Mouse (Mus musculus) embryonic facial prominence, embryonic 15.5 days (tissue): ENCODE data around the gene Ank2. TPM values are rescaled to one million over a fixed set of nuclear protein-coding genes. Genes with fewer than 3 reads are reported as not detected.

ENCODE experiments used
- ATAC-seq: fragments of 200-750 bp; cut with Nextera tagmentation; 2 replicates; pipeline ENCODE4 v1.8.0; 2017; ENCODE audit warnings: low read depth, moderate TSS enrichment; ENCODE audit not compliant: insufficient number of reproducible peaks, low FRiP score, low TSS enrichment
- H3K27ac ChIP-seq: fragments of 300-500 bp; sonication (generic); replicated peaks from 2 replicates; pipeline ENCODE4 v1.5.1; 2015; ENCODE audit warnings: mild to moderate bottlenecking, inconsistent platforms
- H3K27me3 ChIP-seq: fragments of 300-500 bp; sonication (generic); 2 replicates; pipeline ENCODE4 v1.6.1; 2015; ENCODE audit warnings: inconsistent platforms
- H3K36me3 ChIP-seq: fragments of 300-500 bp; sonication (generic); 2 replicates; pipeline ENCODE4 v1.6.1; 2015; ENCODE audit warnings: mild to moderate bottlenecking, inconsistent platforms
- H3K4me1 ChIP-seq: fragments of 300-500 bp; sonication (generic); 2 replicates; pipeline ENCODE4 v1.6.1; 2015; ENCODE audit warnings: inconsistent platforms
- H3K4me2 ChIP-seq: fragments of 300-500 bp; sonication (generic); replicated peaks from 2 replicates; pipeline ENCODE4 v1.6.1; 2015; ENCODE audit warnings: mild to moderate bottlenecking, inconsistent platforms
- H3K4me3 ChIP-seq: fragments of 300-500 bp; sonication (generic); replicated peaks from 2 replicates; pipeline ENCODE4 v1.5.1; 2015; ENCODE audit warnings: mild to moderate bottlenecking, inconsistent platforms
- H3K9ac ChIP-seq: fragments of 300-500 bp; sonication (generic); 2 replicates; pipeline ENCODE4 v1.6.1; 2015; ENCODE audit warnings: inconsistent platforms
- H3K9me3 ChIP-seq: fragments of 300-500 bp; sonication (generic); replicated peaks from 2 replicates; pipeline ENCODE4 v1.6.1; 2016; ENCODE audit warnings: inconsistent platforms
- WGBS: fragments of 180-500 bp; shearing (Covaris S2); methylation state at CpG from one replicate; pipeline ENCODE4 v1.1.7; 2015; 5-methylcytosine and 5-hydroxymethylcytosine counted together
- polyA plus RNA-seq: library from polyadenylated mRNA; unstranded; fragments of >200 nt; fragmentation: Nextera tagmentation; extraction: Ambion mirVana; gene quantifications from 2 replicates; pipeline ENCODE4 v1.2.1, GENCODE M21; 2015

Ank2 gene
- polyA plus RNA-seq, 1 experiment from 2014 or later, result 32.4 TPM

- 77% methylated on average over 6 of the region's 6 CpGs for WGBS
- H3K27ac ChIP-seq, result no peak overlapping the region
- ATAC-seq, result no peak
- H3K36me3 ChIP-seq, result no peaks in the 10 kb centered on the region
- H3K27me3 ChIP-seq, result no peaks in the 10 kb centered on the region
- no peaks in the 10 kb centered on the region for H3K9me3 ChIP-seq
- H3K9ac ChIP-seq, result no peak overlapping the region
- H3K4me2 ChIP-seq, result no peak overlapping the region
- no peaks in the 10 kb centered on the region for H3K4me1 ChIP-seq
- no peak overlapping the region for H3K4me3 ChIP-seq
Measured at GRCm38 (mm10) chr3:127520300-127520699, 21.1 kb upstream of the Ank2 start.

DNA sequence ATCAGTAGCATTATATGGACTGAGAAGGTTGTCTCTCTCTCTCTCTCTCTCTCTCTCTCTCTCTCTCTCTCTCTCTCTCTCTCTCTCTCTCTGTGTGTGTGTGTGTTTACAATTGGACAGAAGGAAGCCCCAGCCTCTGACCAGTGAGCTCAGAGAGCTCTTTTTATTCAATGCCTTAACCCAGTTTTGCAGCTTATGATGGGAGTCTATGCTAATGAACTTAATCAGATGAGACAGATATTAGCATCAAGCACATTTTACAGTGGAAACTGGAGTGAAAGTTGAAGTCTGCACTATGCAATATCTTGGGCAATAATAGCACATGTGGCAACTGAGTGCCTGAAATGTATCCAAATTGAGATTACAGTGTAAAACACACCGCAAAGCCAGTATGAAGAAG lies 16.1 kb upstream of the Ank2 start:
- no peak for ATAC-seq
- no peak overlapping the region for H3K4me2 ChIP-seq
- no peaks in the 10 kb centered on the region for H3K9me3 ChIP-seq
- H3K27me3 ChIP-seq, result no peaks in the 10 kb centered on the region
- 72% methylated on average over 1 of the region's 1 CpGs for WGBS
- H3K4me1 ChIP-seq, result no peaks in the 10 kb centered on the region
- H3K9ac ChIP-seq, result no peak overlapping the region
- no peak overlapping the region for H3K4me3 ChIP-seq
- H3K27ac ChIP-seq, result no peak overlapping the region
- H3K36me3 ChIP-seq, result no peaks in the 10 kb centered on the region

GRCm38 (mm10) chr3:127513699-127514098 lies 14.5 kb upstream of the Ank2 start:
- WGBS, result 69% methylated on average over 2 of the region's 2 CpGs
- Histone ChIP-seq H3K9ac (no peak overlapping the region), H3K4me1 (no peaks in the 10 kb centered on the region), H3K4me3 (no peak overlapping the region), H3K27me3 (no peaks in the 10 kb centered on the region), H3K36me3 (no peaks in the 10 kb centered on the region), H3K27ac (no peak overlapping the region), H3K9me3 (no peaks in the 10 kb centered on the region), H3K4me2 (no peak overlapping the region)
- ATAC-seq, result no peak

DNA sequence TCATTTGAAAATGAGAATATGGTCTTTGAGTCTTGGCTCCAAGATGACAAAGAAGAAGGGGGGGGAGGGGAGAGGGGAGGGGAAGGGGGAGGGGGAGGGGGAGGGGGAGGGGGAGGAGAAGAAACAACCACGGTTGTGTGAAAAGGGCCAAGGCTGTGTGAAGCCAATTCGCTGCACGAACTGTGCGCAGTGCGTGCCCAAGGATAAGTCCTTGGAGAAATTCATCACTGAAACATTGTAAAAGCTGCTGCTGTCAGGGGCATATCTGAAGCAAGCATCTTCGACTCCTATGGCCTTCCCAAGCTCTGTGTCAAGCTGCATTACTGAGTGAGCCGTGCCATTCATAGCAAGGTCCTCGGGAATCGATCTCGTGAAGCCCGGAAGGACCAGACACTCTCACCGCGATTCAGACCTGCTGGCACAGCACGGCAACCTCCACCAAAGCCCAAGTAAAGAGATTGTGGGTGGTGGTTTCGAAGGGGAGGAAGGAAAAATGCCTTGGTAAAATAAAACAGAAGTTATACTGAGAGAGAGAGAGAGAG lies 13.7 kb upstream of the Ank2 start:
- H3K4me3 ChIP-seq, result no peak overlapping the region
- no peaks in the 10 kb centered on the region for H3K9me3 ChIP-seq
- WGBS, result 74% methylated on average over 15 of the region's 15 CpGs
- H3K27me3 ChIP-seq, result no peaks in the 10 kb centered on the region
- H3K4me1 ChIP-seq, result no peaks in the 10 kb centered on the region
- ATAC-seq, result no peak
- no peak overlapping the region for H3K4me2 ChIP-seq
- H3K9ac ChIP-seq, result no peak overlapping the region
- no peaks in the 10 kb centered on the region for H3K36me3 ChIP-seq
- no peak overlapping the region for H3K27ac ChIP-seq

GRCm38 (mm10) chr3:127511786-127512746 lies 12.9 kb upstream of the Ank2 start:
- Histone ChIP-seq H3K4me1 (no peaks in the 10 kb centered on the region), H3K36me3 (no peaks in the 10 kb centered on the region), H3K27ac (no peak overlapping the region), H3K27me3 (no peaks in the 10 kb centered on the region), H3K9ac (no peak overlapping the region), H3K9me3 (no peaks in the 10 kb centered on the region), H3K4me3 (no peak overlapping the region), H3K4me2 (no peak overlapping the region)
- ATAC-seq, result no peak
- WGBS, result 78% methylated on average over 12 of the region's 12 CpGs

- no peak for ATAC-seq
- Histone ChIP-seq H3K36me3 (no peaks in the 10 kb centered on the region), H3K4me2 (no peak overlapping the region), H3K4me1 (no peaks in the 10 kb centered on the region), H3K27me3 (no peaks in the 10 kb centered on the region), H3K9ac (no peak overlapping the region), H3K9me3 (no peaks in the 10 kb centered on the region), H3K4me3 (no peak overlapping the region), H3K27ac (no peak overlapping the region)
- WGBS, result 63% methylated on average over 15 of the region's 15 CpGs
Measured at GRCm38 (mm10) chr3:127507878-127508783, 9.0 kb upstream of the Ank2 start.

DNA sequence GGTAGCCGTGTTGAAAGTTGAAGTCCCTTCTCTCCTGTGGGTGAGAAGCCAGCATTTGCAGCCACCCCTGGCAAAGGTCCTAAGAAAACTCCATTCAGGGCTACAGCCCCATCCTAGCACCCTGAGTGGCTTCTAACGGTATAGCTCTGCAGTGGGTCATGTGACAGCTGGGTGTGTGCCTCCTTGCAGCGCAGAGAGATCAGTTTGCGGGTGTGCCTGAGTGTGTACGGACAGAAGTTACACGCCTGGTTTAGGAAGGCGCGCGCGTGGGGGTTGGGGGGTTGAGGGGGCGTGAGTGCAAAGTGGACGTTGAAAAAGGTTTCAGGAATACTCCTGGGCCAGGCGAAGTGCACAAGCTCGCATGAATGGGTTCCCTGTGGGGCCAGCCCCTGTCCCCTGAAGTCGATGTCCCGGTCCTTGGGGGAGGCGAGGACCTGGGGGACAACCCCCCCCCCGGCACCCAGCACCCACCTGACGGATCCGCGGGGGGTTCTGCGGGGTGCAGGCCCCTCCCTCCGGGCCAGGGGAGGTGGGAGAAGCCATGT lies 881 bp downstream of the Ank2 start:
- H3K27me3 ChIP-seq, result peaks cover 28% of the 10 kb centered on the region
- 1% methylated on average over 23 of the region's 23 CpGs for WGBS
- ATAC-seq, result peak; percentile 78; the same call in 1 of the 2 replicates

DNA sequence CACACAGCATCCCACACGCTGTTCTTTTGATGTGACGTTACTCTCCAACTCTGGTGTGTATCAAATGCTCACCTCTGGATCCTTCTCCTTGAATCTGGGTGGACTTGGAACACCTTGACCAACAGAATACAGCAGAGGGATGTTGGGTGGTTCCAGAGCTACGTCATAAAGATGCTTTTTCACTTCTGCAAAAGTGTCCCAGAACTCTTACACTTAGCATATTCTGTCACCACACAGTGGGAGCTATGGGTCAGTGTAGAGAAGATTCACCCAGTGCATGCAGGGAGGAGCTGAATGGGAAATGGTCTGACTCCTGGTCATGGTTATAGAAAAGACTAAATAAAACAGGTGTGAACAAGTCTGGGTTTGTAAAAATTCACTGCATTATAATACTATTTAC lies 6.5 kb downstream of the Ank2 start:
- Histone ChIP-seq H3K27ac (no peak overlapping the region), H3K9me3 (no peaks in the 10 kb centered on the region), H3K4me1 (no peaks in the 10 kb centered on the region), H3K36me3 (no peaks in the 10 kb centered on the region), H3K27me3 (peaks cover 2% of the 10 kb centered on the region; the same call in 1 of the 2 replicates), H3K9ac (no peak overlapping the region), H3K4me2 (no peak overlapping the region), H3K4me3 (no peak overlapping the region)
- no peak for ATAC-seq
- WGBS, result 86% methylated on average over 3 of the region's 3 CpGs

More for the DNA sequence above, 881 bp downstream of the Ank2 start:
- Histone ChIP-seq H3K9ac (peak overlapping the region; percentile 33; the same call in 1 of the 2 replicates), H3K4me2 (peak overlapping the region; percentile 100), H3K36me3 (no peaks in the 10 kb centered on the region), H3K4me3 (peak overlapping the region; percentile 54), H3K27ac (no peak overlapping the region), H3K9me3 (no peaks in the 10 kb centered on the region), H3K4me1 (peaks cover 13% of the 10 kb centered on the region)

GRCm38 (mm10) chr3:127487302-127487701 lies 11.8 kb downstream of the Ank2 start:
- Histone ChIP-seq H3K27me3 (no peaks in the 10 kb centered on the region), H3K9me3 (no peaks in the 10 kb centered on the region), H3K9ac (no peak overlapping the region), H3K27ac (no peak overlapping the region), H3K4me2 (no peak overlapping the region), H3K4me1 (no peaks in the 10 kb centered on the region), H3K36me3 (no peaks in the 10 kb centered on the region), H3K4me3 (no peak overlapping the region)
- WGBS, result 76% methylated on average over 7 of the region's 7 CpGs
- no peak for ATAC-seq

DNA sequence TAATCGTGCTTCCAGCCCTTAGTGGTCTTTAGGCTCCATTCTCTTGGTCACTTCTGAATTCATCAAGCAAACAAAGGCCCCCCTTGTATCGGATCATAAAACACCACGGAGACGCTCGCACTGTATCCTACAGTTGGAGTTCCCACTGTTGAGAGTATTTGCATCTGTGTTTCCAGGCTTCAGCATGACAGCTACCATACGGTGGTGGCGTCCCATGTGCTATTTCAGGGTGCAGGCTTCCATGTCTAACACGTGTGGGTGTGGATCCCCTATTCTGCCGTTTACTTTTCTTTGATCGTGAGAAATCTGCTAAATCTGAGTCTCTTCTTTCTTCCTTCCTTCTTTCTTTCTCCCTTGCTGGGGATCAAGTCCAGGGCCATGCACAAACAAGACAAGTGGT lies 14.0 kb downstream of the Ank2 start:
- no peaks in the 10 kb centered on the region for H3K9me3 ChIP-seq
- no peaks in the 10 kb centered on the region for H3K27me3 ChIP-seq
- no peak for ATAC-seq
- H3K4me1 ChIP-seq, result no peaks in the 10 kb centered on the region
- no peak overlapping the region for H3K9ac ChIP-seq
- WGBS, result 76% methylated on average over 10 of the region's 10 CpGs
- H3K36me3 ChIP-seq, result no peaks in the 10 kb centered on the region
- no peak overlapping the region for H3K27ac ChIP-seq
- no peak overlapping the region for H3K4me2 ChIP-seq
- H3K4me3 ChIP-seq, result no peak overlapping the region

DNA sequence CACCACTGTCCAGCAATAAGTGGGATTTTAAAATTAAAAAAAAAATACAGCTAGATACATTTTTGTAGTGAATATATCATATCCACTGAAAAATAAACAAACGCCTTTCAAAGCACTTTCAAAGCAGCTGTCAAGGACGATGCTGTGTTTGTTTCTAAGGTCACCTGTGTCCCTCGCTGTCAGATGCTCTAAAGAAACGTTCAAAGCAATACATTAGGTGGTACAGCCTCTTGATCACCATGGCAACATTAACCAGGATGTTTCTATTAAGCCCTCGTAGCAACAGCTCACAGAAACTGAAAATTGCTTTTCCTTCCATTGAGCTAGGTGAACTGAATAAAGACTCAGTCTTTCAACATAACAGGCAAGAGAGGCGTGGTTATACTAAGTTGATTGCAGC lies 17.5 kb downstream of the Ank2 start:
- H3K27ac ChIP-seq, result no peak overlapping the region
- 68% methylated on average over 6 of the region's 6 CpGs for WGBS
- no peak overlapping the region for H3K4me3 ChIP-seq
- ATAC-seq, result no peak
- H3K36me3 ChIP-seq, result no peaks in the 10 kb centered on the region
- no peak overlapping the region for H3K4me2 ChIP-seq
- H3K4me1 ChIP-seq, result no peaks in the 10 kb centered on the region
- H3K27me3 ChIP-seq, result no peaks in the 10 kb centered on the region
- no peaks in the 10 kb centered on the region for H3K9me3 ChIP-seq
- H3K9ac ChIP-seq, result no peak overlapping the region
